Mouse (Mus musculus) retina, postnatal 7 days (tissue): ENCODE measurements around the gene Bloc1s5.
"Not testable (repeated sequence)": the region's sequence is repeated elsewhere in the genome, so short reads cannot be mapped to it uniquely, and the experiment has no call there.

Source experiments
- DNase-seq: peaks from one replicate; pipeline ENCODE4 v3.0.0-alpha.2; 2012; ENCODE audit warnings: low read depth, low spot score

Gene Bloc1s5

DNA sequence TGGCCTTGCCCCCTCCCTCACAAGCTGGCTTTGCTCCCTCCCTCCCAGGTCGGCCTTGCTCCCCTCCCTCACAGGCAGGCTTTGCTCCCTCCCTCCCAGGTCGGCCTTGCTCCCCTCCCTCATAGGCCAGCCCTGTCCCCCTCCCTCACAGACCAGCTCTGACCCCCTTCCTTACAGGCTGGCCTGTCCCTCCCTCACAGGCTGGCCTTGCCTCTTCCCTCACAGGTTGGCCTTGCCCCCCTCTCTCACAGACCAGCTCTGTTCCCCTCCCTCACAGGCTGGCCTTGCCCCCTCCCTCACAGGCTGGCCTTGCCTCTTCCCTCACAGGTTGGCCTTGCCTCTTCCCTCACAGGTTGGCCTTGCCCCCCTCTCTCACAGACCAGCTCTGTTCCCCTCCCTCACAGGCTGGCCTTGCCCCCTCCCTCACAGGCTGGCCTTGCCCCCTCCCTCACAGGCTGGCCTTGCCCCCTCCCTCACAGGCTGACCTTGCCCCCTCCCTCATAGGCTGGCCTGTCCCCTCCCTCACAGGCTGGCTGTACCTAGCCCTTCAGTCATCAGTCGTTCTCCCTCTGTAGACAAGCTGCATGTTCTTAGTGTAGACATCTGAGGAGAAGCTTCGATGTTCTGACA is 16.8 kb downstream of the Bloc1s5 start:
- not testable (repeated sequence) for DNase-seq

DNA sequence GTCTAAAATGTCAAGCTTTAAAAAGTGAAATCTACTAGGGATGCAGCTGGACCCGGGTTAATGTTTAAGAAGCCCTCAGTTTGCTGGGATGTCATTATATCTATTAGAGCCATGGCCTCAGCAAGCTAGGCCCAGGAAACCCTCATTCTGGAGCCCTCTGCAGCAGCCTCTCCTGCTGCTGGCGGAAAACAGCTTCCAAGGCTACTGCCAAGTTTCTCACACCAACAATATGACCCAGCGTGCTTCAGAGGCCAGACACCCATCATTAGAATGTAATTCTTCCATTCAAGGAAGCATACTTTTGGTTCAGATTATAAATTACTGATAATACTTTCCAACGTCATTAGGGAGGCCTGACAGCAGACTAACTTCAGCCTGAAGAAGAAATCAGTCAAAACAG is 18.0 kb downstream of the Bloc1s5 start:
- DNase-seq: no peak

DNA sequence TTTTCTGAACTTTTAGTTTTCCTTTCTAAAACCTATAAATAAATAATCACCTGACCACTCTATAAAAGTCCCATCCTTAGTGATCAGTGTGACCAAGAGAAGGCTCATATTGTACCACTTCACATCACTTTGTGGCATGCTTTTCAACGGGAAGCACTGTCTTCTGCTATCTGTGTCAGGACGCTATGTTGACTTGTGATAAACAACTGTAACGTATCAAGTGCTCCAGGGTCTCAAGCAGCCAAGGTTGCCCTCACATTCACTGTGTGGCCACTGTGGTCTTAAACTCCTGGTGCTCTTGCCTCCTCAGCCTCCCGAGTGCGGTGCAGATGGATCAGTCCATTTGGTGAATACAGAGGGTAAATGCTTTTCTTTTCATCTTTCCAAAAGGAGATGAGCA is 19.3 kb downstream of the Bloc1s5 start:
- no peak for DNase-seq

DNA sequence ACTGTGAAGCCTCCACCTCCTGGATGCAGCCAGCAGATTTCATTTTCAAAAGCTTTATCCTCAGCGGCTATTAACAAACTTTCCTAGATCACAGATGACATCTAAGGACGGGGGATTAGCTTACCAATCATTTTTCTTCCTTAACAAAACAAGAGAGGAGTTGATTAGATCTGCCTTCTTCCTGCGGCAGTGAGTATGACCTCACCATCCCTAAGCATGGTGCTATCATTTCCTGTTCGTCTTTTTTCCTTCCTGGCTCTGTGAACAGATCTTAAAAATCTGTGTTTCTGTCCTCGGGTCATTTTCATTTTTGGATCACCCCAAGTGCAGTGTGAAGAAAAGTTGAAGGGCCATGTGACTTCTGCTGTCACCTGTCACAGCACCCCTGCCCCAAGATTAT is 20.6 kb downstream of the Bloc1s5 start:
- DNase-seq: no peak

DNA sequence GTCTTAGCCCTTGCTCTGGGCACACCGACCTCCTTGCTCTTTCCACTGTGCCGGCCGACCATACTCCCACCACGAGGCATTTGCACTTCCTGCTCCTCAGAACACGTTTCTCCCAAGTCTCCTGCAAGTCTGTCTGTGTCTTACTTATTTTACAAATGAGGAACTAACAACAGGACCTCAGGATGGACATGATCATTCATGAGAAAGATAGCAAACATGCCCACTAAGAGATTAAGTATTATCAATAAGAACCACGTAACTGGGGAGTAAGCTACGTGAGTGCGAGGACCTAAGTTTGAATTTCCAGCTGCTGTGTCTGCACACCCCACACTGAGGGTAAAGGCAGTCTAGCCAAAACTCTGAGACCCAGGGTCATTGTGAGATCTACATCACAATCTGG is 21.3 kb downstream of the Bloc1s5 start:
- no peak for DNase-seq

DNA sequence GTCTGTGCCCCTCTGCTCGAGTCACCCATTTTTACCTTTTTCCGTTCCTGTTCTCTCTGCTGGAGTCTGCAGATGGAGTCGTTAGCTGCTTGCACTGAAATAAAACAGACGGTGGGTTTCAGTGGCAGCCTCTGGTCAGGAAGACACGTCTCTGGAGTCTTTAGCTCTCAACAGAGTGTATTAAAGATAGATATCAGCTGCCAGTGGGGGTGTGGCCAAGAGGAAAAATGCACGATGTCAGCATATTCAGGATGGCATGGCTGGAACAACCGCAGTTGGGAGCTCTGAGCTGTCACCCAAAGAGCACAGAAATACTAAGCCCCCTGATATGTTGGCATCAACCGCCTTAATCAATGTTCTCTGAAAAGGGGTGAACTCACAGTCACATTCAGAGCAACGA is 22.3 kb downstream of the Bloc1s5 start:
- DNase-seq: no peak

DNA sequence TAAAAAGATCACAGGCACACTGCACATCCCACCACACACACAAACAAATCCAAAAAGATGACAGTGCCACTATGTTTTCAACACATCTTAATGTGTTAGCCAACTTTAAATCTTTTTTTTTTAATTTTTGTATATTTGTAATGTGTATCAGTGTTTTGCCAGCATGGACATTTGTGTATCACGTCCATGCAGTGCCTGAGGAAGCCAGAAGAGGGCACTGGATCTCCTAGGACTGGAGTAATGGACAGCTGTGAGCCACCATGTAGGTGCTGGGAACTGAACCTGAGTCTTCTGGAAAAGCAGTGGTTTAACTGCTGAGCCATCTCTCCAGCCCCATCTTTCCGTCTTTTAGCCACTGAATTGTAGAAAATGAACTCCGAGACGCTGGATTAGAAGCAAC is 22.7 kb downstream of the Bloc1s5 start:
- DNase-seq: no peak

DNA sequence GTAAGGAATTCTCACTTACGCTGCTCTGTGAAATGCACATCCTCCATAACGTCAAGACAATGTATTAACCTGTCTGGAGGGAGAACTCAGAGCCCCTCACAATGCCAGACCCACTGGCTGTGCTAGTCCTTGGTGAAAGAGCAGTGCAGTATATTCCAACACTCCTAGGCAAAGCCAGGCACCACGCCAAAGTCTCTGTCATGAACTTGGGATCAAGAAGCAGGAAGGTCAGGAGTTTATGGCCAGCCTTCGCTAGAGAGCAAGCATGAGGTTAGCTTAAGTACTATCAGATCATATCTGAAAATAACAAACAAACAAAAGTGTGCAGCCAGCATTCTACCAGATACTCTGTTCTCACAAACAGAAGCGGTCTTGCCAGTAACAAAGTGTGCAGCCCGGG is 24.6 kb downstream of the Bloc1s5 start:
- DNase-seq: no peak

DNA sequence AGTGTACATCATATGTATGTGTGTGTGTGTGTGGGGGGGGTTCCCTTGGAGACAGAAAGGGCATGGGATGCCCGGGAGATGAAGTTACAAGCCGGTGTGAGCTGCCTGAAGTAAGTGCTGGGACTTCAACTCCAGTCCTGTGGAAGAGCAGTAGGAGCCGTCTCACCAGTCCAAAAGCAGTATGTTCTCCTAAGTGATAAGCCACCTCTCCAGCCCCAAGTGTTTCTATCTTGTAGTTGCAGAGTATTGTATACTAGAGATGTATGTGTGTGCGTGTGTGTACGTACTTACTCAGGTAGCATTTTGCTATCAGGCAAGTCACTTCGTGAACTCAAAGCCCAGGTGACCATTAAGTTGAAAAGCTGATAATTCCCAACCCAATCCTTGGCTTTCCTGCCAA is 27.8 kb downstream of the Bloc1s5 start:
- no peak for DNase-seq

DNA sequence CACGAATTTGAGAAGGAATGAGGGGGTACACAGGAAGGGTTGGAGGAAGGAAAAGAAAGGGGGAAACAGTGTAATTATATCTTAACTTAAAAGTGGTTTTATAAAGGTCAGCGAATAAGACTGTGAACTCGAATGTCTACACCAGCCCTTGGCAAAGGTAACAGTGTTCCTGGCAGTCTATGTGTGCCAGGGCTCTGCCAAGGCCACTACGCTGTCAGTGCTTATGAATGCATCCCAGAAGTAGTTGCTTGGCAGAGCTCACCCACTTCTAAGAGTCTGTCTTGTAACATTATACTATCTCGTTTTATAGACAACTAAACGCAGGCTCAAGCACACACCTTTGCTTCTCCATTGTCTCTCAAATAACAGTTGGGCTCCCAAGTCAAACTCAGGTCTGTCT is 29.6 kb downstream of the Bloc1s5 start:
- no peak for DNase-seq

DNA sequence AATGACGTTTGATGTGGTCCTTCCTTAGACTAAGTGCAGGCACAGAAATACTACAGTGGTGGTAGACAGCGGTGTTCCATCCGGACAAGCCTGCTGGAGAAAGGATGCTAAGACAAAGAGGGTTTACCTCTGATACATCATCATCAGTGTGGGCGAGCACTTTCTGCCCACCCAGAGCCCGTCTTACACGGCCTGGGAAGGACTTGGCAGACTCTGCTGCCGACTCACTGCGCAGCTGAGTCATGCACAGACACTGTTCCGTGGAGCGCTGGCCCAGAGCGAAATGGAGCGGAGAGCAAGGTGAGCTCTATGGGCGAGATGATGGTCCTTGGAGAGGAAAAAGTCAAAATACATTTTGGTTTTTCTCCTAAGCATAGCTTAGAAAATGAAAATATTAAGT is 31.9 kb downstream of the Bloc1s5 start:
- no peak for DNase-seq

DNA sequence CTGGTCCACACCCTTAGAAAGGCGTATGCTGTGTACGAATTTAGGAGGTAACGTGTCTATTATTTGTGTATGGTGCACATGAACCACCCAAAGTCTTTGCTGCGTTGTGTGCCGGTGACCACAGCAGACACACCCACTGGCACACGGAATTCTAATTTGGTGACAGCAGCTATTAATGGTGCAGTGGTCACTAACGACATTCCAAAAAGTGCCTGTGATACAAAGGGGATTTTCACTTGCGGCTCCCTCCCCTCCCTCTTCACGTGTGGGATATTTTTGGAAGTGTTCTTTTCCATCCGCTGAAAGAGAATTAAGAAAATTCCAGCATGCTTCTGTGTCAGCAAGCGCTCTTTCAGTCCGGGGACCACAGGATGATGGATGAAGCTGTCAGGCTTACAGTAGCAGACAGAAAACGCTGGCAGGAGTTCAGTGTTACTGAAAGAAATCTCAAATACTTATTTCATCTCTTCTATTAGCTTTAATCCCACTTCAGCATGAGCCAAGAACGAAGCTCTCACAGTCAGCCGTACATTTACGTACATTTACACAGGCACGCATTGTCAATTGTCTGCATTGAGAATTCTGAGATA is 32.6 kb downstream of the Bloc1s5 start:
- no peak for DNase-seq

DNA sequence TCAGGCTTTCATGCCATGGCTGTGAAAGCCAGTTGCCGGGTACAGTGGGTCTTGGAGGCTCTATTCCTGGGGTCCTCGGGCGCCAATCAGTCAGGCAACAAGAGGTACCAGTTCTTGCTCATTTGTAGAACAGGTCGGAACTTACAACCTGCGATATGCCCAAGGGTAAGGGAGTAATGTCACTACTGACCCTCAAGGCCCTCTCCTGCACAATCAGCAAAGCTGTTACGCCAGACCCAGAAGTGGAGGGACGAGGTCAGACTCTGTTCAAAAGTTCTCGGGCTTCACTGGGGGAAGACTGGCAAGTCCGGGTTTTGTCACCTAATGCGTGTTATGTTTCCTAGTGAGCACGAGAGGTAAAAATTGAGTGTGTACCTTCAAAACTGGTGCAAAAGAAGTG is 34.1 kb downstream of the Bloc1s5 start:
- no peak for DNase-seq

DNA sequence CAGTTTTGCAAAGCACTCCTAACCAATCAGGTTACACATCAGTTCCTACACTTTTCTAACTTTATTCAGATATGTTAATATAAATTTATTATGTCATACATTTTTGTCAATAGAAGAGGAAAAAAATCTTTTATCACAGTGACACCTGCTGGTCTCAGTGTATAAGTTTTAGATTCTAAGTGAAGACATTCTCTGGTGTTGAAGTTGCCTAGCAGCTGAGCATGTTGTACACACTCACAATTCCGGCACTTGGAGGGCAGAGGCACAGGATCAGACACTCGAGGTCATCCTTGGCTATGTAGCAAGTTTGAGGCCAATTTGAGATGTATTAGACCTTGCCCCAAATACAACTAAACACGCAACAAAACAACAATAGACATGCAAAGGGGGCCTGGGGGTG is 37.8 kb downstream of the Bloc1s5 start:
- no peak for DNase-seq

DNA sequence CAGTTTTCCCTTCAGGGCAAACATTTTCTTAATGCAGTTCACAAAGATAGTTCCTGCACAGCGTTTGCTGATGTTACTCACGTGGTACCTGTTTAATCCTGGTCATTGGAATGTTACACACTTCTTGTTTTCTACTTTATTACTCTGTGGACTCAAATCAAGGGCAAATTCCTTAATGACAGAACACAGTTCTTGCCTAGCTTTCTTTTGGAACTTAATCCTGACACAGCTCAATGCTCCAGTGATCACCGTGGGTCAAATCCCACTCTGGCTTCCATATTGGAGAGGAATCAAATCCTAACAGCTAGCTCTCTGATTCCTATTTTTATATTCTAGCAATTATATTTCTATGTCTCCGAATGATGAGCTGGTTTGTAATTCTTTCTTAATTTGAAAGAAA is 38.4 kb downstream of the Bloc1s5 start:
- DNase-seq: no peak

DNA sequence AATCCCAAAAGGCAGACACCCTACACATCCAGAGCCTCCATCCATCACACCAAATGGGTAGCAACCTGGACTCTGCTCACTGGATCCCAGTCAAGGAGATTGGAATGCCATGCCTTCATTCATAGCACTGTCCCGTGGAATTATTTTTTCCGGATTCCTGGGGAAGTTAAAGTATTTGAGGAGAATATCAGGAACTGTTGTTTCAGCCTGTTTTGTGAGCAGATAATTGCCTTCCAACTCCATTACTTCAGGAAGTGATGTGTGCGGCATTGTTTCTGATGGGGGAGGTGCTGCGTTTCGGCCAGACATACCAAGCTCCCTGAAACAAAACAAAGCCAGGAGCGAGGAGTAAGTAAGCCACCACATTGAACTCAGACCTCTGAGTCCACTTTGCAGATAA is 41.8 kb downstream of the Bloc1s5 start:
- no peak for DNase-seq

DNA sequence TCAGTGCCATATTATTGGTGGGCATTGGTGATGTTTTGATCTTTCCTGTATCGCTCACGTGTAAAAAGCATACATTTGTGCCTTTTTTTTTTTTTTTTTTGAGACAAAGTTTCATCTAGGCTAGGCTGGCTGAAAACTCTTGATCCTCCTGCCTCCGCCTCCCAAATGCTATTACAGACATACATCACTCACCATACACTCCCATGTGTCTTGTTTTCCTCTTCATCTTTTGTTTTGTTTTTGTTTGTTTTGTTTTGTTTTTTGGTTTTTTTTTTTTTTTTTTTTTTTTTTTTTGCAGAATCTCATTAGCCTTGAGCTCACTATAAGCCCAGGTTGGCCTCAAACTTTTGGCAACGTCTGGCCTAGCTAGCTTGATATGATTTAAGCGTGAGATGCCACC is 47.6 kb downstream of the Bloc1s5 start:
- no peak for DNase-seq

DNA sequence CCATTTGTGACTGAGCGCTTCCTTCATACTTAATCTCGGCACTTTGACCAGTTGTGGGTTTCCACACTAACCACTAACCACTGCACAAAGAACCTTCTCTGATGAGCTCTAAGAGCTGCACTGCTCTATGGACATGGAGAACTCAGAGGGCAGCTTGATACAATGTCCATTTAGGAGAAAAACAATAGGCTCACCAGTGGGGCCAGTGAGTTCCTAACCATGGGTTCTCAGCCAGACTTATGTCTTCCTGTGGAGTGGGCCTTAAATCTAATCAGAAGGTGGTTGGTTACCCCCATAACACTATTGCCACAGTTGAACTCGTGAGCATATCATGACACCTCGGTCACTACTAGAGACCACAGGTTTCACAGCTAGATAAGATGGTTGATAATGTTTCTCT is 48.5 kb downstream of the Bloc1s5 start:
- no peak for DNase-seq

DNA sequence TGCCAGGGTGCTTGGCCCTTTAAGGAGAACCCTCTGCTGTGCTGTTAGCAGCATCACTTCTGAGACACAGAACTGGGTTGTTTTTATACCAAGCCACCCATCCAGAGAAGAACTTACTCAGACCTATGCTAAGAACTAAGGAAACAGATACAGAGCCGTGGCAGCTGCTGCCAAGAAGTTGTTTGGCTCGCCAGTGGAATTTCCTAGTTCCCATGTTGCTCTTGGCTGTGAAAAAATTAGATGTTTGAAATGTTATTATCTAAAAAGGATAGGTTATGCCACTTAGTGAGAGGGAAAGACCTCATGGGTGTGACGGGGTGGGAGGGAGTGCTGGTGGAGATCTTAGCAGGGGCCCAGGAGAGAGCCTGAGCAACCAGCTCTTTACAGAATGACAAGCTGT is 52.1 kb downstream of the Bloc1s5 start:
- DNase-seq: no peak

DNA sequence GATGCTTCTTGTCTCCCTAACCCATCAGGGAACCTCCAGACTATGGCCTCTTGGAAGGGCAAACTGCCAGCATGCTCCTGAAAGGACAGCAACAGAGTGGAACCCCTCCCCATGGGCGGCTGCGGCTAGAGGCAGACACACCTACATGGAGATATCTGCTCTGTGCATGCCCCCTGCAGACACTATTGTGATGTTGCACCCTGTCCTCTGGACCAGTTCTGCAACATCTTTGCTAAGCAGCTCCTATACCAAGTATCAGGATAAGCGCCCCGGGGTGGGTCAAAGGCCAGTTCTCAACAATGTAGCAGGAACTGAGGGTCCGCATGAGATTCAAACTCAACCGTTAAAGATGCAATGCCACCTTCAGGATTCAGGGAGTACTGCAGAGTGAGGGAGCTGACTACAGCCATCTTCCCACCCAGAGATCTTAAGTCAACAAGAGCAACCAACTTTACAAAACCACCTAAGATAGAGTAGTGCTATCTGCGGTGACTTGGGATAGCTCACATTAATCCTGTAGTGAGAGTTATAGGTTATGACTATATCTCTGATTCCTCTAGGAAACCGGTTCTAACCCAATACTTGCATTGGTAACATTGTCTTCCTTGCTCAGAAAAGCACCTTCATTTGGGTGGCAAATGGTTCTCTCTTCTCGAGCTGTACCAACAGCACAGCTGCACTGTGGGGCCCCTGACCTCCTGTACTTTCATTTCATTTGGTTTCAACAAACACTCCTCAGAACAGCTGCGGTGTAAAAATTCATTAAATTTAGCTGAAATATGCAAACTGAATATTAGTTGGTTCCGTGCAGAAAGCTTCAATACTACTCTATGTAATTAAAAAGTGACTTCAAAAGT is 54.1 kb downstream of the Bloc1s5 start:
- DNase-seq: no peak

DNA sequence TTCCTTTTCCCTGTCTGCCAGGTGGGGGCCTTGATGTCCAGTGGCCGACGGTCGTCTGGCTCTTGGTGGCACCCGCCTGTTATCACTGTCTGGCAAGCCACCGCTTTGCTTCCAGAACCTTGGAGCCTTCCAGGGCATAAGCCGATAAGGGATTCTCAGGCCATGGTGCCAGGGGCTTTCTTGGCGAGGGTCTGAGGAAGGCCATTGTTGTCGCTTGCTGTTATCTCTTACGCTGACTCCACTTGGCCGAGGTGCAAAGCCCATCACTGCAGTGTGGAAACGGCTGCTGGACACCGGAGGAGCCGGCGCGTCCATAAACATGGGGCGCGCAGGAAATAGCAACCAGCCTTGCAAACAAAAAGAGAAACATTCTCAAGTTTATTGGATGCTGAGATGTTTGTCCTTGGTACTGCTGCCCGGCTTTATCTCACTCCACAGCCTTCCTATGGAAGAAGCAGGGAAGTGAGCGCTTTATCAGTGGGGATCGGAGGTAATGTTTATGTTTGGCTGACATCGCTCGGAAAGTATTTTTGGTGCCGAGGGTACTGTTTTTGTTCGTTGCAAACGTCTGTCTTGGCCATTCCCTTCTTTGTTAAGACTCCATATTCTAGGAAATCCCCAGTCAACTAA is 54.8 kb downstream of the Bloc1s5 start:
- no peak for DNase-seq

DNA sequence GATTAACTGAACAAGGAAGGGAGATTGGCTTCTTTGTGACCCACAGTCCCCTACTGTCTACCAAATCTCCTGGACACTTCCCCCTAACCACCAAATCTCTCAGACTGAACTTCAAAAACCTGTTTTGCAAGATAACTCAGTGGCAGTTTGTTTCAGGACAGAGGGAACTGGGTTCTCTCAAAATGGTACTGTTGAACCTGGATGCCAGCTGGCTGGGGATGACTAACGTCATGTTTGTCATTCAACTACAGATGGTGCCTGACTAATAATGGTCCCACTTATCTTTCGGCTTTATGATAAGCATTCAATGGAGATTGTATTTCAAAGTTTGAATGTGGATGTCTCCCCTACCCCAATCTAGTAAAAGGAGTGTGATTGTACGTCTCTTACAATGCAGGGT is 60.2 kb downstream of the Bloc1s5 start:
- no peak for DNase-seq

DNA sequence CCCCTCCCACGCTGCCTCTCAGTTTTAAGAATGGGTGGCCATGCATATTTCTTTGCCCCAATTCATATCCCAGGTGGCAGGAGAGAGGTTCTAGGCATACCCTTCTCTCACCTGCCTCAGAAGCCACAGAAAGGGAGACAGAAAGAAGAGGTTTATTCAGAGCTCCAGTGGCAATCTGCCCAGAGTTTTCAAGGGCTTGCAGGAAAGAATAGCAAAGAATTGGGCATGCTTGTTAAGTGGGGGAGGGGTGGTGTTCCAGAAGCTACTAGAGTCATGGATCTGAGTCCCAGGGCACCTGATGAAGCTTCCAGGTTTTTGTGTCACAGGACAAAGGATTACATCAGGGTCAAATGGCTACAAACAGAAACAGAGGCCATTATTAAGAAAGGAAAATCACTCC is 61.6 kb downstream of the Bloc1s5 start:
- DNase-seq: no peak
